Mouse (Mus musculus): ENCODE data around the gene Nupl1. TPM values are rescaled to one million over a fixed set of nuclear protein-coding genes. Genes with fewer than 3 reads are reported as not detected.

The Nupl1 gene
- polyA plus RNA-seq, 1 experiment = not detected

GRCm38 (mm10) chr14:60138339-60138738 lies 112.9 kb downstream of the Nupl1 start:
- H3K36me3 ChIP-seq (ENCODE audit: control insufficient read depth, insufficient read depth) = no peaks in the 10 kb centered on the region
- H3ac ChIP-seq (ENCODE audit: control insufficient read depth, insufficient read length, low read depth) = no peak overlapping the region
- TF ChIP-seq CTCF (IDR thresholded peaks at IDR 0.05; ENCODE audit: control insufficient read depth, insufficient read depth, insufficient read length) (no peak), USF1 (IDR thresholded peaks at IDR 0.05; ENCODE audit: low read depth) (no peak), CEBPB (IDR thresholded peaks at IDR 0.05; ENCODE audit: low read depth) (no peak), MYOD1 (IDR thresholded peaks at IDR 0.05; ENCODE audit: control insufficient read depth, insufficient read length, low read depth) (no peak), MYOG (IDR thresholded peaks at IDR 0.05; ENCODE audit: control insufficient read depth, extremely low read depth, insufficient read length) (no peak), FOSL1 (IDR thresholded peaks at IDR 0.05; ENCODE audit: insufficient read depth, low read length, poor library complexity, severe bottlenecking) (no peak), MAX (IDR thresholded peaks at IDR 0.05) (no peak)
- no peaks in the 10 kb centered on the region for H3K79me3 ChIP-seq (ENCODE audit: low read depth)
- no peaks in the 10 kb centered on the region for H3K27me3 ChIP-seq (ENCODE audit: control insufficient read depth, insufficient read depth, insufficient read length)
- H3K4me3 ChIP-seq (ENCODE audit: insufficient read depth, poor library complexity, severe bottlenecking) = no peak overlapping the region
- H3K79me2 ChIP-seq (ENCODE audit: control insufficient read depth, insufficient read depth) = no peaks in the 10 kb centered on the region

GRCm38 (mm10) chr14:60137812-60138211 lies 113.4 kb downstream of the Nupl1 start:
- no peaks in the 10 kb centered on the region for H3K79me3 ChIP-seq (ENCODE audit: low read depth)
- no peaks in the 10 kb centered on the region for H3K27me3 ChIP-seq (ENCODE audit: control insufficient read depth, insufficient read depth, insufficient read length)
- no peaks in the 10 kb centered on the region for H3K36me3 ChIP-seq (ENCODE audit: control insufficient read depth, insufficient read depth)
- no peak overlapping the region for H3K4me3 ChIP-seq (ENCODE audit: insufficient read depth, poor library complexity, severe bottlenecking)
- no peak for TF ChIP-seq MYOG (IDR thresholded peaks at IDR 0.05; ENCODE audit: control insufficient read depth, extremely low read depth, insufficient read length)
- no peak for TF ChIP-seq MAX (IDR thresholded peaks at IDR 0.05)
- TF ChIP-seq CTCF (IDR thresholded peaks at IDR 0.05; ENCODE audit: control insufficient read depth, insufficient read depth, insufficient read length) = no peak
- no peak for TF ChIP-seq USF1 (IDR thresholded peaks at IDR 0.05; ENCODE audit: low read depth)
- TF ChIP-seq CEBPB (IDR thresholded peaks at IDR 0.05; ENCODE audit: low read depth) = no peak
- no peak for TF ChIP-seq FOSL1 (IDR thresholded peaks at IDR 0.05; ENCODE audit: insufficient read depth, low read length, poor library complexity, severe bottlenecking)
- TF ChIP-seq MYOD1 (IDR thresholded peaks at IDR 0.05; ENCODE audit: control insufficient read depth, insufficient read length, low read depth) = no peak
- H3K79me2 ChIP-seq (ENCODE audit: control insufficient read depth, insufficient read depth) = no peaks in the 10 kb centered on the region
- no peak overlapping the region for H3ac ChIP-seq (ENCODE audit: control insufficient read depth, insufficient read length, low read depth)

GRCm38 (mm10) chr14:60135801-60136200 lies 115.4 kb downstream of the Nupl1 start:
- Histone ChIP-seq H3K36me3 (ENCODE audit: control insufficient read depth, insufficient read depth) (no peaks in the 10 kb centered on the region), H3K79me2 (ENCODE audit: control insufficient read depth, insufficient read depth) (no peaks in the 10 kb centered on the region), H3K79me3 (ENCODE audit: low read depth) (no peaks in the 10 kb centered on the region), H3K27me3 (ENCODE audit: control insufficient read depth, insufficient read depth, insufficient read length) (no peaks in the 10 kb centered on the region), H3K4me3 (ENCODE audit: insufficient read depth, poor library complexity, severe bottlenecking) (no peak overlapping the region), H3ac (ENCODE audit: control insufficient read depth, insufficient read length, low read depth) (no peak overlapping the region)
- TF ChIP-seq USF1 (IDR thresholded peaks at IDR 0.05; ENCODE audit: low read depth) = no peak
- no peak for TF ChIP-seq MAX (IDR thresholded peaks at IDR 0.05)
- no peak for TF ChIP-seq FOSL1 (IDR thresholded peaks at IDR 0.05; ENCODE audit: insufficient read depth, low read length, poor library complexity, severe bottlenecking)

- TF ChIP-seq MYOD1 (IDR thresholded peaks at IDR 0.05; ENCODE audit: control insufficient read depth, insufficient read length, low read depth) = no peak
- Histone ChIP-seq H3K79me2 (ENCODE audit: control insufficient read depth, insufficient read depth) (no peaks in the 10 kb centered on the region), H3K79me3 (ENCODE audit: low read depth) (no peaks in the 10 kb centered on the region), H3K4me3 (ENCODE audit: insufficient read depth, poor library complexity, severe bottlenecking) (no peak overlapping the region), H3K27me3 (ENCODE audit: control insufficient read depth, insufficient read depth, insufficient read length) (peaks cover 5% of the 10 kb centered on the region), H3ac (ENCODE audit: control insufficient read depth, insufficient read length, low read depth) (no peak overlapping the region), H3K36me3 (ENCODE audit: control insufficient read depth, insufficient read depth) (no peaks in the 10 kb centered on the region)
These were observed 116.5 kb downstream of the Nupl1 start for GRCm38 (mm10) chr14:60134720-60135119.

Small RNA genes within 50 kb of the gene (microRNA-seq; reads per million reads assigned to microRNA genes)
- gene Mir719 (ENCODE audit: borderline microRNAs expressed) = not detected

Other genes with a start within 250 kb of the Nupl1 start
- gene Atp8a2, start 54.3 kb downstream of the Nupl1 start, polyA plus RNA-seq (2012; fragmentation: generic; extraction: Trizol) = under 0.01 TPM
- 19.9 TPM for gene Gm49336, start 76 bp upstream of the Nupl1 start, polyA plus RNA-seq (2012; fragmentation: generic; extraction: Trizol)
- 10.0 TPM for gene Mtmr6, start 13.8 kb upstream of the Nupl1 start, polyA plus RNA-seq (2012; fragmentation: generic; extraction: Trizol)
- gene Amer2, start 121.8 kb upstream of the Nupl1 start, polyA plus RNA-seq (2012; fragmentation: generic; extraction: Trizol) = under 0.01 TPM